Mouse (Mus musculus) midbrain, embryonic 10.5 days (tissue): ENCODE data around the gene Man2a2. TPM values are rescaled to one million over a fixed set of nuclear protein-coding genes. Genes with fewer than 3 reads are reported as not detected.

Experiments used
- DNase-seq: peaks from one replicate; pipeline ENCODE4 v3.0.0-alpha.2; 2017; ENCODE audit warnings: low spot score
- H3K27ac ChIP-seq: fragments of 300-500 bp; sonication (generic); replicated peaks from 2 replicates; pipeline ENCODE4 v1.5.1; 2016; ENCODE audit warnings: mild to moderate bottlenecking
- H3K27me3 ChIP-seq: fragments of 300-500 bp; sonication (generic); 2 replicates; pipeline ENCODE4 v1.6.1; 2016; ENCODE audit warnings: low read depth, mild to moderate bottlenecking; ENCODE audit not compliant: poor library complexity, severe bottlenecking
- H3K36me3 ChIP-seq: fragments of 300-500 bp; sonication (generic); 2 replicates; pipeline ENCODE4 v1.6.1; 2016; ENCODE audit warnings: mild to moderate bottlenecking, moderate library complexity
- H3K4me1 ChIP-seq: fragments of 300-500 bp; sonication (generic); 2 replicates; pipeline ENCODE4 v1.6.1; 2016
- H3K4me3 ChIP-seq: fragments of 300-500 bp; sonication (generic); 2 replicates; pipeline ENCODE4 v1.5.1; 2016; ENCODE audit warnings: mild to moderate bottlenecking, moderate library complexity
- H3K9me3 ChIP-seq: fragments of 300-500 bp; sonication (generic); replicated peaks from 2 replicates; pipeline ENCODE4 v1.6.1; 2016; ENCODE audit warnings: mild to moderate bottlenecking
- whole genome bisulfite sequencing: fragments of 180-500 bp; shearing (Covaris S2); methylation state at CpG from one replicate; pipeline ENCODE4 v1.1.7; 2016; 5-methylcytosine and 5-hydroxymethylcytosine counted together
- polyA plus RNA-seq: library from polyadenylated mRNA; unstranded; fragments of >200 nt; fragmentation: Nextera tagmentation; extraction: Ambion mirVana; gene quantifications from 2 replicates; pipeline ENCODE4 v1.2.1, GENCODE M21; 2016

The Man2a2 gene
- polyA plus RNA-seq, 1 experiment from 2014 or later: 15.7 TPM

DNA sequence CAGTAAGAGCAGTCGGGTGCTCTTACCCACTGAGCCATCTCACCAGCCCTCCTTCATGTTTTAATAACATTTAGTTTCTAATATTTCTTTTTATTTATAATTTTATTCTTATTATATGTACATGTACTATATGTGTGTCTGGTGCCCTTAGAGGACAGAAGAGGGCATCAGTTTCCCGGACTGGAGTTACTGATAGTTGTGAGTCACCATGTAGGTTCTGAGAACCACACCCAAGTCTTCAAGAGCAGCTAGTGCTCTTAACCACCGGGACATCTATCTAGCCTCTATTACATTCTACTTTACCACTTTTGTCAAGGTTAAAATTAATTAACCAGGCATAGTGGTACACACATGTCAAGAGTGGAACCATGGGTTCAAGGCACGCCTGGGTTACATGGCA is 23.4 kb upstream of the Man2a2 start:
- DNase-seq: no peak
- 89% methylated on average over 4 of the region's 4 CpGs for WGBS
- Histone ChIP-seq H3K27ac (no peak overlapping the region), H3K36me3 (peaks cover 82% of the 10 kb centered on the region), H3K4me3 (no peak overlapping the region), H3K9me3 (no peaks in the 10 kb centered on the region), H3K4me1 (peaks cover 4% of the 10 kb centered on the region; the same call in 1 of the 2 replicates), H3K27me3 (no peaks in the 10 kb centered on the region; the same call in 1 of the 2 replicates)

DNA sequence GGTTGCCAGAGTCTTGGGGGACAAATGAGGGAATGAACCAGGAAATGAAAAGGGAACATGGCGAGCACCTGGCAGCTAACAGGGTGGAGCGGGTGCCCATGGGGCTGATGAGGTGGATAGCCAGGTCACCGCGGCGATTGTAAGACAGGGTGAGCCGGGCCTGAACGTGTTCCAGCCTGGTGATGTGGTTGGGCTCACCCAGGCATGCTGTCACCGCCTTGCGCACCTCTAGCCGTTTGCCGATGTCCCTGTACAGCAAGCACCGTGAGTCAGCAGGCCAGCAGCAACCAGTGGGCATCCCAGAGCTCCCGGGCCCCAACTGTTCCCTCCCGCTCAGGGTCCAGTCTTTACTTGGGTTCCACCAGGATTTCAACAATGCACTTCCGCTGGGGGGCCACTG is 20.9 kb upstream of the Man2a2 start:
- Histone ChIP-seq H3K36me3 (peaks cover 67% of the 10 kb centered on the region), H3K27me3 (peaks cover 25% of the 10 kb centered on the region), H3K4me1 (peaks cover 18% of the 10 kb centered on the region), H3K27ac (no peak overlapping the region), H3K9me3 (no peaks in the 10 kb centered on the region), H3K4me3 (no peak overlapping the region)
- DNase-seq: no peak
- WGBS: 92% methylated on average over 15 of the region's 15 CpGs

DNA sequence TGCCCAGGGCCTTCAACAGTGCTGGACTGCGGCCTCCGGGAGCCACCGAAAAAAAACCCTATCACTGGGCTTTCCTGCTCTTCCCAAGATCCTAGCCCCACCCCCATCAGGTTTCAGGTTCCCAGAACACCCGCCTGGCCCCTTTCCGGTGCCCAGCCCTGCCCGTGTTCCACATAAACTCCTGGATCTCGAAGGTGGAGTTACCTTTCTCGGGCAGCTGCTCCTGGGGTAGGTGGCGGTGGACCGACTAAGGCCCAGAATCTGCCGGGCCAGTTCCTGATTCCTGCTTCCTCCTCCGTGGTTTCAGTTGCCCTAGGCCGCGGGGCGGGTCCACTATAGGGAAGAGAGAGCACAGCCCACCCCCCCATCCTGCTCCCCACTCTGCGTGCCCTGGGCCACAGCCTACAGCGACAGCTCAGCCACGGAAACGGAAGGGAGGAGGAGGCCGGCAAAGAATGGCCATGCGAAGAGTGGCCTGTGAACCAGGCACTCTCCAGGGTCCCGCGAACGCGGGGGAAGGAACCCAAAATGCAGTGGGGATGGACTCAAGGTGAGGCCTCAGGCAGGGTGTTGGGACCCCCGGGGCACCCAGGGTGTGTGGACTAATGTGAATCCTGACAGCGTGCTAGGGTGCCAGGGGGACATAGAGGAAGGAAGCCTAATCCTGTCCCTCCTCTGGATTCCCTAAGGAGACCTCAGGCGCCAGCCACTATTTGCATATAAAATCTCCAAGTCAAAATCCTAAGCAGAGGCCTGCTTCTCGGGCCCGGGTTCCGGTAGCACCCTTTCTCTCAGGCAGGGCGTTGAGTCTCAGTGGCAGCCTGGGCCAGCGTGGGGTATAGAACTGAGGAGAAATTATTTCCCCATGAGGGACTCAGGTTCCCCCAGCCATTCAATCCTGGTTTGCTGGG is 16.7 kb upstream of the Man2a2 start, which contains the start of gene Fes:
TSS of gene Fes (minus strand) at position 314 of the 911 bp plus-strand sequence.
- H3K27ac ChIP-seq: peak within 1 kb of the TSS; percentile 83
- no peaks in the 10 kb centered on the region for H3K9me3 ChIP-seq
- H3K27me3 ChIP-seq: peaks cover 43% of the 10 kb centered on the region
- H3K4me3 ChIP-seq: peak within 1 kb of the TSS; percentile 52
- H3K36me3 ChIP-seq: peaks cover 32% of the 10 kb centered on the region
- WGBS: 6% methylated on average over 33 of the region's 33 CpGs
- DNase-seq: peak; percentile 54
- peaks cover 27% of the 10 kb centered on the region for H3K4me1 ChIP-seq

DNA sequence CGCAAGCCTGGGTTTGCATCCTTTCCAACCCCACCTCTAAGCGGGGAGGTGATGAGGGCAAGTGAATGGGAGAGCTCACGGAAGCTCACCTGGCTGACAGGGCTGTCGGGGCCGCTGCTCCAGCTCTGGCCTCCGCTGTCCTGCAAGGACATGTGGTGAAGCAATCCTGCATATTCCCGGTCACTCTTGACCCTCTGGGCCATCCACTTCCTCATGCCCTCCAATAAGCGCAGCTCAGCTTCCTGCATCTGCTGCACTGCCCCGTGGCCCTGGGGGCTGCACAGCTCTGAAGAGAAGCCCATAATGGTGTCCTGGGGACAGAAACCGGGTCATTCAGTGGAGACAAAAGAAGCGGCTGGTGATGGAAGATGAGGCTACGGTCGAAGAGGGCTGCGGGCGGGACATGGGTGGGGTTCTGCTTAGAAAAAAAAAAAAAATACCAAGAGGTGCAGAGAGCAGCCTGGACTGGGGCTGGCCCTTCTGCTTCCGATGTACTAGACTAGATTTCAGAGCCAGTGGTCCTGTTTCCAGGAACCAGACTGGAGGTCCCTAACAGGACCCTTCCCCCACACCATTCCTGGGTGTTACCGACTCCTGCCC is 16.0 kb upstream of the Man2a2 start:
- 25% methylated on average over 17 of the region's 17 CpGs for WGBS
- H3K27ac ChIP-seq: peak overlapping the region; percentile 83
- no peaks in the 10 kb centered on the region for H3K9me3 ChIP-seq
- no peak for DNase-seq
- peaks cover 35% of the 10 kb centered on the region for H3K4me1 ChIP-seq
- peaks cover 24% of the 10 kb centered on the region for H3K36me3 ChIP-seq
- peaks cover 51% of the 10 kb centered on the region for H3K27me3 ChIP-seq
- peak overlapping the region; percentile 52 for H3K4me3 ChIP-seq

DNA sequence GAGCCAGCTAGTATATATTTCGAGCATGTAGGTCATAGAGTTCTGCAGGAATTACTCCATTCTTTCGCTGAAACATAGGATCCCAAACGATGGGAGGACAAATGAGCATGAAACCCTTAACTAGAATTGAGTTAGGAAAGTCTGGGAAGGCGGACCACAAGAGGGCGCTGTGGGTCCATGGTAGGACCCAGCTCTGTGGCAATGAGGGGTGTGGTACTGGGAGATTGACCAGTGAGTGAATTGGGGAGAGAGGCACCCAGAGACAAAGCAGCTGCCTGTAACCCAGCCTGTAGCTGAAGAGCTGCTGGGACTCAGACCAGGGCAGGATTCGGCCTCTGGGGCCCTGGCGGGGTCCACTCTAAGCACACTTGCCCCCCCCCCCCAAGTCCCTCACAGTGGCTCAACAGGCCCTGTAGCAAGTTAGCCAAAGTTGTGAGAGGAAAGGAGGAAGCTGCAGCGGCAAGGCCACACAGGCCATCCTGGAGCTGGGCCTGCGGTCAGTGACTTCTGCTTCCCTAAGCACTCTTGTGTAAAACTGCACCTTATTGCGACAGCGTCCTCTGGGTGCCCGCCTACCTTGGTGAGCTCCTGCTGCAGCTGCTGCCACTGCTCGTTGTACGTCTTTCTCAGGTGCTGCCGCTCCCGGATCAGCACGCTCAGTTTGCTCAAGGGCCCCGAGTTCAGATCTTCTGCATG is 15.2 kb upstream of the Man2a2 start:
- Histone ChIP-seq H3K4me3 (peak overlapping the region; percentile 52), H3K4me1 (peaks cover 38% of the 10 kb centered on the region)
- 29% methylated on average over 18 of the region's 18 CpGs for WGBS

DNA sequence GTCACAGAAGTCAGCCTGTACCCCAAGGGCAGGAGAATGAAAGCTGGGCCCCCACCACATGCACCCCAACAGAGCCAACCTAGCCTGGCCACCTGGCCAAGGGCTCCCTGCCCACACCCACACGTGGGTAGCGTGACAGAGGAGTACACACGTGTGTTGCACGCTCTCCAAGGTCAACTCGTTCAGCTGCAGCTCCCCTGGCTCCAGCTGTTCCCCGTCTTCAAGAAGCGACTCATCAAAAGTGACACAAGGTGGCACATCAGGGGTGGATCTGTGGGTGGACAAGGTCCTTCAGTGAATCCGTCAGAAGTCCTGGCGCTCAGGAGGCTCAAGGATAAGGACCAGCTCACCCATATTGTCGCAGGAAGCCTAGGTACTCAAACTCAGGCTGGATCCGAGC is 11.7 kb upstream of the Man2a2 start:
- Histone ChIP-seq H3K4me1 (peaks cover 28% of the 10 kb centered on the region), H3K27me3 (peaks cover 54% of the 10 kb centered on the region), H3K4me3 (no peak overlapping the region), H3K27ac (no peak overlapping the region), H3K36me3 (no peaks in the 10 kb centered on the region), H3K9me3 (no peaks in the 10 kb centered on the region)
- DNase-seq: no peak
- 72% methylated on average over 11 of the region's 11 CpGs for WGBS

More for the DNA sequence above, 15.2 kb upstream of the Man2a2 start:
- peak; percentile 91 for DNase-seq
- Histone ChIP-seq H3K36me3 (peaks cover 17% of the 10 kb centered on the region), H3K9me3 (no peaks in the 10 kb centered on the region), H3K27me3 (peaks cover 58% of the 10 kb centered on the region), H3K27ac (peak overlapping the region; percentile 83)

DNA sequence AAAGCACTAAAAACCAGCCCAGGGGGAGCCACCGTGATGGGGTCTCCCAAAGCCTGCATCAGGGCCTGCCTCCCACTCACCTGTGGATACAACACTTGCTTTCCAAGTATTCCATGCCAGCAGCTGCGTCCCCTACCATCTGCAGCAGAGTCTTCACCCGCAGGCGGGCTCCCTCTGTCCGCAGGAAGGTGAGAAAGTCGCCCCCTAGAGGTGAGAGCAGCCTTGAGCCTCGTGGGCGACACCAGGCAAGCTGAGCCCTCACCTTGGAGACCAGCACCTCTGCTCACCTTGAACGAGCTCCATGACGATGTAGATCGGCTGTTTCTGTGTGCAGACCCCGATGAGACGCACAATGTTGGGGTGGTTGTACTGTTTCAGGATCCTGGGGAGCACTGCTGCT is 8.4 kb upstream of the Man2a2 start:
- DNase-seq: peak; percentile 36
- H3K27me3 ChIP-seq: peaks cover 39% of the 10 kb centered on the region
- H3K36me3 ChIP-seq: no peaks in the 10 kb centered on the region
- no peaks in the 10 kb centered on the region for H3K9me3 ChIP-seq
- no peak overlapping the region for H3K27ac ChIP-seq
- peaks cover 19% of the 10 kb centered on the region for H3K4me1 ChIP-seq
- WGBS: 63% methylated on average over 13 of the region's 13 CpGs
- H3K4me3 ChIP-seq: no peak overlapping the region

DNA sequence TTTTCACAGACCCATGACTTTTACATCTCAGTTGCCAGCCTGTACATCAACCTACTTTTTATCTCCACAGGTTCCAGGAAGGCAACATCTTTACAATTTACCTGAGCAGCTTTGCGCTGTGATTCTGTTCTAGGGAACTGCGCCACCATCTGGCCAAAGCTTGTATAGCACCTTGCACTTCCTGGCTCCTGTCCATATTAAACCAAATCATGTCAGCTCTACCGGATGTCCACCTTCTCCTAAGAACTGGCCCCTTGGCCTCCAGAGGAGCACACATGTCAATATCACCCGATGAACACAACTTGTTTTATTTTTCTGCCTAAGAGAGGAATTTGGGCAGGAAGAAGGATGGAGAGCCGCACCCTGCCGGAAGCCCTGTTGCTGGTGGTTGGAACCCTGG is 6.3 kb upstream of the Man2a2 start:
- peaks cover 14% of the 10 kb centered on the region for H3K4me1 ChIP-seq
- no peaks in the 10 kb centered on the region for H3K9me3 ChIP-seq
- no peak overlapping the region for H3K4me3 ChIP-seq
- H3K27me3 ChIP-seq: peaks cover 24% of the 10 kb centered on the region
- peak; percentile 65 for DNase-seq
- H3K27ac ChIP-seq: no peak overlapping the region
- 37% methylated on average over 6 of the region's 6 CpGs for WGBS
- no peaks in the 10 kb centered on the region for H3K36me3 ChIP-seq

DNA sequence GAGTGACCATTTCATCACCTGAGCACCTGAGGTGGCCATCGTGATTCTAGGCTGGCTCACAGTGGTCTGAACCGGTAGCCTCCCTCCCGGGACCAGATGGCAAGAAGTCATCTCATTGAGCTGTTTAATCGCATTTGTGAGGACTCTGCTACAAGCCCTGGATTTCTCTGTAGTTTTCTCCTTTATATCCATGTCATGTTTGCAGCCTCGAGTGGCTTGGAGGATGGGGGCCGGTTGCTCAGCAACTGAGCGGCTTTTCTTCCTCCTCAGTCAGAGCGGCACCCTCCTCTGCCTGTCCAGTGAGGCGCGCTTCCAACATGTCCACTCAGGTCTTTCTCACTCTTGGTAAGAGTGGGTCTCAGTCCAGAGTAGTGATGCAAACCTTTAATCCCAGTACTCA is 5.0 kb upstream of the Man2a2 start:
- Histone ChIP-seq H3K9me3 (no peaks in the 10 kb centered on the region), H3K27ac (no peak overlapping the region), H3K4me1 (peaks cover 8% of the 10 kb centered on the region), H3K36me3 (no peaks in the 10 kb centered on the region), H3K4me3 (no peak overlapping the region), H3K27me3 (peaks cover 11% of the 10 kb centered on the region)
- DNase-seq: no peak
- 79% methylated on average over 10 of the region's 10 CpGs for WGBS

DNA sequence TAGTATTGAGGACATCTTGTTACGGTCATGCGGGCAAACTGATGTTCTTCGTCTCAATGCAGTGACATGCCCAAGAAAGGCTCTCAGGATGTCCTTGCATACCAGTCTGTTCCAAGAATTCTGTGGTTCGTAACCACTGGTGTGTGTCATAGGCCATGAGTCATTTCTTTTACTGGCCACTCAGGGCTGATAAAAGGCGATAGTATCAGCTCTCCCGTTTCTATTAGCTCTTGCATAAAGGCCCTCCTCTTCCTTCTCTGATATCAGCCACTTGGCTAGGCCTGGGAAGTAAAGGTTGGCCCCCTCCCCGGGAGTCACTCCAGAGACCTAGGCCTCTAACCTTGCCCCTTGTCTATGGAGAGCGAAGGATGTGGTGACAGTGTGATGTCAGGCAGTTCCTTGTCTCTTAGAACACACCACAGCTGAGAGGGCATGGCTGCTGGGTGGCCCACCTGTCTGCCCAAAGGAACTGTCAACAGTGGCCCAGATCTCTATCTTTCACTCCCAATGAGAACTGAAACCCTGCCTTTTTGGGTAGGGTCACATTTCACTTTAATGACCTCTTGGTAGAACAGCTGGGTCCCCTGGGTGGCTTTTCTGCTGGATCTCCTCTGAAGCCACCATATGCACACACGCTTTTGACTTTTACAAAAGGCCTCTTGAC is 4.3 kb upstream of the Man2a2 start:
- Histone ChIP-seq H3K9me3 (no peaks in the 10 kb centered on the region), H3K4me3 (no peak overlapping the region), H3K27ac (no peak overlapping the region), H3K27me3 (peaks cover 4% of the 10 kb centered on the region; the same call in 1 of the 2 replicates), H3K36me3 (no peaks in the 10 kb centered on the region), H3K4me1 (peaks cover 9% of the 10 kb centered on the region)
- DNase-seq: no peak
- 92% methylated on average over 9 of the region's 9 CpGs for WGBS

DNA sequence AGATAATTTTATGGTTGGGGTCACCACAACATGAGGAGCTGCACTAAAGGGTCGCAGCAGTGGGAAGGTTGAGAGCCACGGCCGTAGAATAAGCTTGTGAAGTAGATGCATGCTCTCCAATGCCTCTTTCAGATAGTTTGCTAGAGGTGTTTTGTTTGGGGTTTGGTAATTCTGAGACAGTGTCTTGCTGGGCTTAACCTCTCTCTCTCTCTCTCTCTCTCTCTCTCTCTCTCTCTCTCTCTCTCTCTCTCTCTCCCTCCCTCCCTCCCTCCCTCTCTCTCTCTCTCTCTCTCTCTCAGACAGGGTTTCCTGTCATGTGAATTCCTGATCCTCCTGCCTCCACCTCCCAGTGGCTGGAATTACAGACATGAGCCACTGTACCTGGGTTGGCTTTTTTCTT is 3.6 kb upstream of the Man2a2 start:
- Histone ChIP-seq H3K36me3 (no peaks in the 10 kb centered on the region), H3K27me3 (0 out of 2 replicates have a peak, but pooled peaks cover 3% of the 10 kb centered on the region), H3K9me3 (no peaks in the 10 kb centered on the region), H3K4me3 (no peak overlapping the region), H3K27ac (no peak overlapping the region), H3K4me1 (peaks cover 17% of the 10 kb centered on the region)
- WGBS: 87% methylated on average over 3 of the region's 3 CpGs
- DNase-seq: no peak

DNA sequence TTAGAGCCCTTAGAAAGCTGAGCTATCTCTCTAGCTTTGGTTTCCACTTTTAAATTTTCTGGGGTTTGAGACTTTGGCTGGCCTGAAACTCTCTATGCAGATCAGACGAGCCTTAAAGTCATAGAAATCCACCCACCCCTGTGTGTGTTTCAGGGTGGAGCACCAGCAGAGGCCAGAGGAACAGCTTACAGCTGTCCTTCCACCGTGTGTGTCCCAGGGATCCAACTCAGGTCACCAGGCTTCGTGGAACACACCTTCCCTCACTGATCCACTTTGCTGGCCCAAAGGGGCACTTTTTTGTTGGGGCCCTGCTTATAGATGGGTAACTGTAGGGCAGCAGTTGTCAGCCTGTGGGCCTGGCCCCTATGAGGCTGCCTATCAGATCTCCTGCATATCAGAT is 3.1 kb upstream of the Man2a2 start:
- no peak for DNase-seq
- Histone ChIP-seq H3K4me3 (no peak overlapping the region), H3K36me3 (no peaks in the 10 kb centered on the region), H3K4me1 (peaks cover 21% of the 10 kb centered on the region), H3K27ac (no peak overlapping the region), H3K27me3 (no peaks in the 10 kb centered on the region), H3K9me3 (no peaks in the 10 kb centered on the region)
- 63% methylated on average over 3 of the region's 3 CpGs for WGBS
